Mouse (Mus musculus): ENCODE data around the gene Lst1. TPM values are rescaled to one million over a fixed set of nuclear protein-coding genes. Genes with fewer than 3 reads are reported as not detected.

The Lst1 gene
- total and polyA plus RNA-seq, 3 experiments = 7.1 to 391 (median 81.9) TPM

GRCm38 (mm10) chr17:35201128-35201527, 12.9 kb upstream of the Lst1 start:
- no peaks in the 10 kb centered on the region for H3K36me3 ChIP-seq (replicated peaks)
- H3K4me1 ChIP-seq (ENCODE audit: insufficient read depth, low read depth, low read length) = peaks cover 39% of the 10 kb centered on the region
- DNase-seq (ENCODE audit: low spot score) (no peak), ATAC-seq (ENCODE audit: extremely low read depth, insufficient number of reproducible peaks, low FRiP score, poor library complexity, severe bottlenecking) (peak; percentile 32; the same call in 1 of the 2 replicates)
- H3K4me3 ChIP-seq (ENCODE audit: low read depth, low read length) = peak overlapping the region; percentile 8; the same call in 1 of the 2 replicates
- TF ChIP-seq GATA1 (IDR thresholded peaks at IDR 0.05; ENCODE audit: borderline replicate concordance, low read length) = no peak
- TF ChIP-seq CTCF (IDR thresholded peaks at IDR 0.05; ENCODE audit: low read depth, low read length) = no peak
- TF ChIP-seq GATA2 (IDR thresholded peaks at IDR 0.05; ENCODE audit: borderline replicate concordance, low read depth, low read length) = no peak
- TF ChIP-seq POLR2AphosphoS5 (IDR thresholded peaks at IDR 0.05; ENCODE audit: insufficient replicate concordance, low read depth, low read length) = no peak
- TF ChIP-seq TAL1 (conservative IDR thresholded peaks at IDR 0.05; ENCODE audit: low read depth, low read length) = no peak
- H3K9me3 ChIP-seq (replicated peaks) = no peaks in the 10 kb centered on the region
- H3K27me3 ChIP-seq (ENCODE audit: insufficient read depth, low read length) = peaks cover 71% of the 10 kb centered on the region

DNA sequence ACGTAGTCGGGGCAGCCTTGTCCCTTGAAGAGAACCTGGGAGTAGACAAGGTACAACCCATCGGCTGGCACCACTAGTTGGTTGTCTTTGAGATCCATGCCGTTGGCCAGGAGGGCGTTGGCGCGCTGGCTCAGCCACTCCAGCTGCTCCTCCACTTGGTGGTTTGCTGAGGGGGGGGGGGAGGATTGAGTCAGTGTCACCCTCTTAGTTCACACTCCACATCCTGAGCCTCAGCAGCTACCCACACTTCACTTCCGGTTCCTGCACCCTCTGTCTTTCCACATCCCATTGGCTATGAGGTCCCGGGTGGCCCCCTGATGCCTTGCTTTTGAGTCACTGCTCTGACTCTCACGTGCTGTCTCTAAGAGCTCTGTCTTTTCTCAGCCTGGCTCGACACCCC, 12.2 kb upstream of the Lst1 start:
- DNase-seq (ENCODE audit: low spot score) = peak; percentile 84
- Histone ChIP-seq H3K9me3 (replicated peaks) (no peaks in the 10 kb centered on the region; the same call in 1 of the 2 replicates), H3K4me1 (ENCODE audit: insufficient read depth, low read depth, low read length) (peaks cover 46% of the 10 kb centered on the region), H3K36me3 (replicated peaks) (no peaks in the 10 kb centered on the region), H3K4me3 (ENCODE audit: low read depth, low read length) (peak overlapping the region; percentile 53; the same call in 1 of the 2 replicates), H3K27me3 (ENCODE audit: insufficient read depth, low read length) (peaks cover 76% of the 10 kb centered on the region)
- no peak for TF ChIP-seq POLR2AphosphoS5 (IDR thresholded peaks at IDR 0.05; ENCODE audit: insufficient replicate concordance, low read depth, low read length)
- no peak for TF ChIP-seq CTCF (IDR thresholded peaks at IDR 0.05; ENCODE audit: low read depth, low read length)
- TF ChIP-seq GATA1 (IDR thresholded peaks at IDR 0.05; ENCODE audit: borderline replicate concordance, low read length) = no peak
- no peak for TF ChIP-seq GATA2 (IDR thresholded peaks at IDR 0.05; ENCODE audit: borderline replicate concordance, low read depth, low read length)
- TF ChIP-seq TAL1 (conservative IDR thresholded peaks at IDR 0.05; ENCODE audit: low read depth, low read length) = no peak
- ATAC-seq (ENCODE audit: extremely low read depth, insufficient number of reproducible peaks, low FRiP score, poor library complexity, severe bottlenecking) = peak; percentile 69

DNA sequence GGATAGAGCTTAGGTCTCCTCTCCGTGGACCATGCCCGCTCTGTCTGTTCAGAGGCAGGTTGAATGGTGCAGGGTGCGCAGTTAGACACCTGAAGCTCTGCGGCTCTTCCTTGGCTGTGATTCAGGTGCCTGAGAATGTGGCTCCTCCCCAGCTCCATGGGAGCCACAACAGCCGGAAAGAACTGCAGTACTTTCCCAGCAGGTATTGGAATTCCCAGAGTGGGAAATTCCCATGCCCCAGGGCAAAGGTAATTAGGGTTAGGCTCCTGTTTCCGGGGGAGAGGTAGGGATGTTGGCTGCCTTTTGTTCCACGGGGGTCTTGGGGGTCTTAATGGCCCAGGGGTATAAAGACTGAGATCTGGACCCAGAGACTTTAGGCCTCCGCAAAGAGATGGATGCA, 10.7 kb upstream of the Lst1 start:
- H3K27me3 ChIP-seq (ENCODE audit: insufficient read depth, low read length) = peaks cover 77% of the 10 kb centered on the region
- peaks cover 55% of the 10 kb centered on the region for H3K4me1 ChIP-seq (ENCODE audit: insufficient read depth, low read depth, low read length)
- DNase-seq (ENCODE audit: low spot score) = no peak
- no peaks in the 10 kb centered on the region for H3K36me3 ChIP-seq (replicated peaks)
- no peaks in the 10 kb centered on the region; the same call in 1 of the 2 replicates for H3K9me3 ChIP-seq (replicated peaks)
- no peak overlapping the region for H3K4me3 ChIP-seq (ENCODE audit: low read depth, low read length)
- TF ChIP-seq GATA1 (IDR thresholded peaks at IDR 0.05; ENCODE audit: borderline replicate concordance, low read length) = no peak
- no peak for TF ChIP-seq CTCF (IDR thresholded peaks at IDR 0.05; ENCODE audit: low read depth, low read length)
- no peak for TF ChIP-seq GATA2 (IDR thresholded peaks at IDR 0.05; ENCODE audit: borderline replicate concordance, low read depth, low read length)
- TF ChIP-seq POLR2AphosphoS5 (IDR thresholded peaks at IDR 0.05; ENCODE audit: insufficient replicate concordance, low read depth, low read length) = no peak
- no peak for TF ChIP-seq TAL1 (conservative IDR thresholded peaks at IDR 0.05; ENCODE audit: low read depth, low read length)
- no peak for ATAC-seq (ENCODE audit: extremely low read depth, insufficient number of reproducible peaks, low FRiP score, poor library complexity, severe bottlenecking)

- H3K9me3 ChIP-seq (replicated peaks) = no peaks in the 10 kb centered on the region; the same call in 1 of the 2 replicates
- no peak overlapping the region for H3K4me3 ChIP-seq (ENCODE audit: low read depth, low read length)
- peaks cover 69% of the 10 kb centered on the region for H3K27me3 ChIP-seq (ENCODE audit: insufficient read depth, low read length)
- no peak for DNase-seq (ENCODE audit: low spot score)
- no peak for ATAC-seq (ENCODE audit: extremely low read depth, insufficient number of reproducible peaks, low FRiP score, poor library complexity, severe bottlenecking)
- TF ChIP-seq GATA1 (IDR thresholded peaks at IDR 0.05; ENCODE audit: borderline replicate concordance, low read length) = no peak
- no peak for TF ChIP-seq TAL1 (conservative IDR thresholded peaks at IDR 0.05; ENCODE audit: low read depth, low read length)
- no peak for TF ChIP-seq CTCF (IDR thresholded peaks at IDR 0.05; ENCODE audit: low read depth, low read length)
- no peak for TF ChIP-seq GATA2 (IDR thresholded peaks at IDR 0.05; ENCODE audit: borderline replicate concordance, low read depth, low read length)
- TF ChIP-seq POLR2AphosphoS5 (IDR thresholded peaks at IDR 0.05; ENCODE audit: insufficient replicate concordance, low read depth, low read length) = no peak
- peaks cover 63% of the 10 kb centered on the region for H3K4me1 ChIP-seq (ENCODE audit: insufficient read depth, low read depth, low read length)
- H3K36me3 ChIP-seq (replicated peaks) = no peaks in the 10 kb centered on the region
Observed at GRCm38 (mm10) chr17:35198029-35198428, 9.8 kb upstream of the Lst1 start.

GRCm38 (mm10) chr17:35197126-35197525, 8.9 kb upstream of the Lst1 start:
- TF ChIP-seq GATA1 (IDR thresholded peaks at IDR 0.05; ENCODE audit: borderline replicate concordance, low read length) = no peak
- no peak for TF ChIP-seq GATA2 (IDR thresholded peaks at IDR 0.05; ENCODE audit: borderline replicate concordance, low read depth, low read length)
- no peak for TF ChIP-seq CTCF (IDR thresholded peaks at IDR 0.05; ENCODE audit: low read depth, low read length)
- TF ChIP-seq TAL1 (conservative IDR thresholded peaks at IDR 0.05; ENCODE audit: low read depth, low read length) = no peak
- TF ChIP-seq POLR2AphosphoS5 (IDR thresholded peaks at IDR 0.05; ENCODE audit: insufficient replicate concordance, low read depth, low read length) = no peak
- ATAC-seq (ENCODE audit: extremely low read depth, insufficient number of reproducible peaks, low FRiP score, poor library complexity, severe bottlenecking) (no peak), DNase-seq (ENCODE audit: low spot score) (no peak)
- Histone ChIP-seq H3K36me3 (replicated peaks) (no peaks in the 10 kb centered on the region), H3K4me1 (ENCODE audit: insufficient read depth, low read depth, low read length) (peaks cover 65% of the 10 kb centered on the region), H3K4me3 (ENCODE audit: low read depth, low read length) (no peak overlapping the region), H3K27me3 (ENCODE audit: insufficient read depth, low read length) (peaks cover 60% of the 10 kb centered on the region), H3K9me3 (replicated peaks) (no peaks in the 10 kb centered on the region; the same call in 1 of the 2 replicates)

DNA sequence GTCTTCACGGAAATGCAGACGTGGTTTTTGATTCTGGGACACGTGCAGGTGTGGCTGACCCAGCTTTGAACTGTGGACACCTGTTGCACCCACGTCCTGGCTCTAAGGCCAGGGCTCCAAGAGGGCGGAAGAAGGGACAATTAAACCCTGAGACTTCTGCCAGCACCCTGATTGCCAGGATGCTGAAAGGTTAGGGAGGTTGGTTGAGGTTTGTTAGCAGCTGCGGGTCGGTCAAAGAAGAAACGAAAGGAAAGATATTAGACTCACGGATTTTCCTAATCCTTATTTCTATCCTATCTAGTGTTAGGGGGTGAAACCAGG, 8.0 kb upstream of the Lst1 start:
- TF ChIP-seq CTCF (IDR thresholded peaks at IDR 0.05; ENCODE audit: low read depth, low read length) = no peak
- TF ChIP-seq GATA1 (IDR thresholded peaks at IDR 0.05; ENCODE audit: borderline replicate concordance, low read length) = no peak
- no peak for TF ChIP-seq TAL1 (conservative IDR thresholded peaks at IDR 0.05; ENCODE audit: low read depth, low read length)
- TF ChIP-seq POLR2AphosphoS5 (IDR thresholded peaks at IDR 0.05; ENCODE audit: insufficient replicate concordance, low read depth, low read length) = no peak
- no peak for TF ChIP-seq GATA2 (IDR thresholded peaks at IDR 0.05; ENCODE audit: borderline replicate concordance, low read depth, low read length)
- ATAC-seq (ENCODE audit: extremely low read depth, insufficient number of reproducible peaks, low FRiP score, poor library complexity, severe bottlenecking) (no peak), DNase-seq (ENCODE audit: low spot score) (no peak)
- no peaks in the 10 kb centered on the region; the same call in 1 of the 2 replicates for H3K9me3 ChIP-seq (replicated peaks)
- peaks cover 60% of the 10 kb centered on the region for H3K4me1 ChIP-seq (ENCODE audit: insufficient read depth, low read depth, low read length)
- H3K4me3 ChIP-seq (ENCODE audit: low read depth, low read length) = no peak overlapping the region
- no peaks in the 10 kb centered on the region for H3K36me3 ChIP-seq (replicated peaks)
- peaks cover 51% of the 10 kb centered on the region for H3K27me3 ChIP-seq (ENCODE audit: insufficient read depth, low read length)

Data from G1E (cell line).